Mouse (Mus musculus) gastrocnemius, postnatal 4 days (tissue): ENCODE results near the gene Eci1. TPM values are rescaled to one million over a fixed set of nuclear protein-coding genes. Genes with fewer than 3 reads are reported as not detected.

ENCODE experiments used
- total RNA-seq, 2 experiments: library from RNA; stranded (reverse); gene quantifications; 2 replicates each; pipeline ENCODE4 v1.2.3; 2021

Gene Eci1
- total RNA-seq, 2 experiments from 2014 or later, result 117 to 133 TPM

Other genes with a start within 250 kb of the Eci1 start
- 10 to 100 TPM; 11.7 to 12.3 TPM for gene Tbc1d24, start 221.1 kb upstream of the Eci1 start, total RNA-seq
- 1 to 10 TPM; 4.7 to 4.9 TPM for gene Ntn3, start 217.1 kb upstream of the Eci1 start, total RNA-seq
- gene Tedc2, start 205.8 kb upstream of the Eci1 start, total RNA-seq, result 1 to 10 TPM; 6.0 to 6.1 TPM
- 10 to 100 TPM; 14.9 to 15.2 TPM for gene Ccnf, start 175.2 kb upstream of the Eci1 start, total RNA-seq
- gene Abca17, start 75.6 kb upstream of the Eci1 start, total RNA-seq, result under 1 TPM in 1 of 2 experiments, not detected in 1; 0.10 TPM
- 10 to 100 TPM; 15.9 to 17.0 TPM for gene Abca3, start 74.7 kb upstream of the Eci1 start, total RNA-seq
- gene Rnps1, start 12.1 kb upstream of the Eci1 start, total RNA-seq, result 10 to 100 TPM; 83.7 to 93.6 TPM
- gene Dnase1l2, start 16.5 kb downstream of the Eci1 start, total RNA-seq, result 1 to 10 TPM; 1.9 TPM
- 10 to 100 TPM; 18.0 to 20.7 TPM for gene E4f1, start 43.7 kb downstream of the Eci1 start, total RNA-seq
- 10 to 100 TPM; 34.6 to 37.4 TPM for gene Pgp, start 43.8 kb downstream of the Eci1 start, total RNA-seq
- gene Bricd5, start 47.2 kb downstream of the Eci1 start, total RNA-seq, result 1 to 10 TPM in 1 of 2 experiments, under 1 TPM in 1; 0.91 to 1.5 TPM
- gene Mlst8, start 52.4 kb downstream of the Eci1 start, total RNA-seq, result 10 to 100 TPM; 12.4 to 16.8 TPM
- 1 to 10 TPM; 1.6 TPM for gene Caskin1, start 62.0 kb downstream of the Eci1 start, total RNA-seq
- gene Traf7, start 101.3 kb downstream of the Eci1 start, total RNA-seq, result 10 to 100 TPM; 80.8 to 86.3 TPM
- under 1 TPM; 0.52 to 0.64 TPM for gene Rab26, start 107.6 kb downstream of the Eci1 start, total RNA-seq
- gene Pkd1, start 123.2 kb downstream of the Eci1 start, total RNA-seq, result 10 to 100 TPM; 60.5 to 66.7 TPM
- 10 to 100 TPM; 66.4 to 75.4 TPM for gene Tsc2, start 206.0 kb downstream of the Eci1 start, total RNA-seq
- 1 to 10 TPM; 7.5 TPM for gene Nthl1, start 206.0 kb downstream of the Eci1 start, total RNA-seq
- gene Slc9a3r2, start 223.7 kb downstream of the Eci1 start, total RNA-seq, result 10 to 100 TPM; 35.4 to 35.6 TPM
- not detected for gene Npw, start 231.8 kb downstream of the Eci1 start, total RNA-seq
- gene Zfp598, start 243.0 kb downstream of the Eci1 start, total RNA-seq, result 10 to 100 TPM; 25.7 to 29.6 TPM